Mouse (Mus musculus) liver, postnatal 0 days (tissue): ENCODE results near the gene Vegfa. TPM values are rescaled to one million over a fixed set of nuclear protein-coding genes. Genes with fewer than 3 reads are reported as not detected.

ENCODE experiments used
- ATAC-seq: fragments of 200-750 bp; cut with Nextera tagmentation; 2 replicates; pipeline ENCODE4 v1.8.0; 2017; ENCODE audit warnings: mild to moderate bottlenecking, moderate library complexity
- DNase-seq: peaks from one replicate; pipeline ENCODE4 v3.0.0-alpha.2; 2016
- H3K27ac ChIP-seq: fragments of 300-500 bp; sonication (generic); 2 replicates; pipeline ENCODE4 v1.5.1; 2014; ENCODE audit warnings: antibody characterized with exemption, moderate library complexity, mild to moderate bottlenecking, low read depth
- H3K27me3 ChIP-seq: fragments of 300-500 bp; sonication (generic); 2 replicates; pipeline ENCODE4 v1.6.1; 2014; ENCODE audit warnings: low read length, control low read depth, mixed read lengths; ENCODE audit not compliant: insufficient read depth
- H3K36me3 ChIP-seq: fragments of 300-500 bp; sonication (generic); replicated peaks from 2 replicates; pipeline ENCODE4 v1.6.1; 2014; ENCODE audit warnings: mild to moderate bottlenecking, control low read depth, low read length, moderate library complexity, mixed read lengths; ENCODE audit not compliant: insufficient read depth
- H3K4me1 ChIP-seq: fragments of 300-500 bp; sonication (generic); 2 replicates; pipeline ENCODE4 v1.6.1; 2014; ENCODE audit warnings: antibody characterized with exemption, mild to moderate bottlenecking, control low read depth; ENCODE audit not compliant: insufficient read depth
- H3K4me2 ChIP-seq: fragments of 300-500 bp; sonication (generic); 2 replicates; pipeline ENCODE4 v1.6.1; 2014; ENCODE audit warnings: low read depth, mild to moderate bottlenecking, low read length, moderate library complexity, mixed read lengths
- H3K4me3 ChIP-seq: fragments of 300-500 bp; sonication (generic); 2 replicates; pipeline ENCODE4 v1.5.1; 2014; ENCODE audit warnings: low read depth, low read length
- H3K9ac ChIP-seq: fragments of 300-500 bp; sonication (generic); replicated peaks from 2 replicates; pipeline ENCODE4 v1.6.1; 2014; ENCODE audit warnings: mild to moderate bottlenecking, moderate library complexity
- H3K9me3 ChIP-seq: fragments of 300-500 bp; sonication (generic); 2 replicates; pipeline ENCODE4 v1.6.1; 2016; ENCODE audit warnings: mild to moderate bottlenecking, control low read depth, low read length, mixed read lengths
- CTCF ChIP-seq: sonication (generic); IDR thresholded peaks from 2 replicates; pipeline ENCODE4 v1.5.1; 2016; ENCODE audit warnings: antibody characterized with exemption, low read depth
- EP300 ChIP-seq: IDR thresholded peaks from 2 replicates; pipeline ENCODE4 v1.6.1; 2016; ENCODE audit warnings: antibody characterized with exemption, low read depth, mild to moderate bottlenecking
- WGBS: fragments of 180-500 bp; shearing (Covaris S2); extraction: QIAGEN DNeasy Blood & Tissue Kit; methylation state at CpG from one replicate; pipeline ENCODE4 v1.1.7; 2014; ENCODE audit not compliant: insufficient replicate concordance; 5-methylcytosine and 5-hydroxymethylcytosine counted together
- polyA plus RNA-seq: library from polyadenylated mRNA; unstranded; fragments of >200 nt; fragmentation: Nextera tagmentation; extraction: Ambion mirVana; gene quantifications from 2 replicates; pipeline ENCODE4 v1.2.1, GENCODE M21; 2015

Gene Vegfa
- polyA plus RNA-seq, 1 experiment from 2014 or later, result 3.1 TPM

GRCm38 (mm10) chr17:46005458-46005857 is 26.7 kb downstream of the Vegfa start:
- H3K9ac ChIP-seq, result no peak overlapping the region
- H3K27ac ChIP-seq, result peak overlapping the region; percentile 19
- WGBS, result 59% methylated on average over 3 of the region's 3 CpGs
- no peaks in the 10 kb centered on the region for H3K9me3 ChIP-seq
- H3K4me1 ChIP-seq, result peaks cover 12% of the 10 kb centered on the region
- 0 out of 2 replicates have a peak overlapping the region, but pooled peaks have one; percentile 1 for H3K4me2 ChIP-seq
- H3K27me3 ChIP-seq, result no peaks in the 10 kb centered on the region
- H3K4me3 ChIP-seq, result no peak overlapping the region
- no peak for ATAC-seq
- no peaks in the 10 kb centered on the region for H3K36me3 ChIP-seq
- no peak for DNase-seq
- TF ChIP-seq EP300 (no peak), CTCF (no peak)

GRCm38 (mm10) chr17:46004482-46004881 is 27.7 kb downstream of the Vegfa start:
- Histone ChIP-seq H3K4me1 (peaks cover 8% of the 10 kb centered on the region), H3K27me3 (no peaks in the 10 kb centered on the region), H3K9ac (no peak overlapping the region), H3K9me3 (no peaks in the 10 kb centered on the region), H3K4me2 (peak overlapping the region; percentile 1; the same call in 1 of the 2 replicates), H3K27ac (peak overlapping the region; percentile 45), H3K4me3 (no peak overlapping the region), H3K36me3 (no peaks in the 10 kb centered on the region)
- DNase-seq, result no peak
- 61% methylated on average over 5 of the region's 5 CpGs for WGBS
- TF ChIP-seq EP300 (no peak), CTCF (no peak)
- ATAC-seq, result peak; percentile 56

- TF ChIP-seq EP300 (peak; percentile 52; the same call in 1 of the 2 replicates), CTCF (no peak)
- Histone ChIP-seq H3K4me1 (peaks cover 5% of the 10 kb centered on the region), H3K27me3 (no peaks in the 10 kb centered on the region), H3K4me2 (peak overlapping the region; percentile 1; the same call in 1 of the 2 replicates), H3K9me3 (no peaks in the 10 kb centered on the region), H3K9ac (no peak overlapping the region), H3K27ac (peak overlapping the region; percentile 45), H3K36me3 (no peaks in the 10 kb centered on the region), H3K4me3 (no peak overlapping the region)
- DNase-seq, result peak; percentile 65
- WGBS, result 59% methylated on average over 15 of the region's 15 CpGs
- ATAC-seq, result peak; percentile 74
Observed at GRCm38 (mm10) chr17:46003717-46004481, 28.3 kb downstream of the Vegfa start.

- Histone ChIP-seq H3K4me3 (no peak overlapping the region), H3K27me3 (no peaks in the 10 kb centered on the region), H3K9me3 (no peaks in the 10 kb centered on the region), H3K9ac (no peak overlapping the region), H3K36me3 (no peaks in the 10 kb centered on the region), H3K4me1 (peaks cover 19% of the 10 kb centered on the region), H3K27ac (peak overlapping the region; percentile 84), H3K4me2 (no peak overlapping the region)
- TF ChIP-seq CTCF, result no peak
- TF ChIP-seq EP300, result no peak; the same call in 1 of the 2 replicates
- DNase-seq (peak; percentile 55), ATAC-seq (peak; percentile 68)
- 59% methylated on average over 9 of the region's 9 CpGs for WGBS
Observed at GRCm38 (mm10) chr17:45999366-45999940, 32.7 kb downstream of the Vegfa start.

- Histone ChIP-seq H3K27ac (peak overlapping the region; percentile 84), H3K4me3 (no peak overlapping the region), H3K9ac (no peak overlapping the region), H3K36me3 (no peaks in the 10 kb centered on the region), H3K9me3 (no peaks in the 10 kb centered on the region), H3K4me1 (peaks cover 19% of the 10 kb centered on the region), H3K27me3 (no peaks in the 10 kb centered on the region), H3K4me2 (no peak overlapping the region)
- DNase-seq (no peak), ATAC-seq (no peak)
- TF ChIP-seq EP300 (no peak), CTCF (no peak)
- WGBS, result 42% methylated on average over 6 of the region's 6 CpGs
Observed at GRCm38 (mm10) chr17:45998363-45998762, 33.8 kb downstream of the Vegfa start.

GRCm38 (mm10) chr17:45996921-45997444 is 35.2 kb downstream of the Vegfa start:
- WGBS, result 59% methylated on average over 9 of the region's 9 CpGs
- Histone ChIP-seq H3K4me3 (no peak overlapping the region), H3K27ac (peak overlapping the region; percentile 84), H3K9ac (0 out of 2 replicates have a peak overlapping the region, but pooled peaks have one; percentile 26), H3K4me2 (no peak overlapping the region), H3K27me3 (no peaks in the 10 kb centered on the region), H3K9me3 (no peaks in the 10 kb centered on the region), H3K4me1 (peaks cover 16% of the 10 kb centered on the region), H3K36me3 (no peaks in the 10 kb centered on the region)
- DNase-seq (peak; percentile 60), ATAC-seq (peak; percentile 20; the same call in 1 of the 2 replicates)
- TF ChIP-seq EP300 (peak; percentile 67; the same call in 1 of the 2 replicates), CTCF (no peak)
